Mouse (Mus musculus): ENCODE results near the gene Olfr672.
"Not testable (repeated sequence)": the region's sequence is repeated elsewhere in the genome, so short reads cannot be mapped to it uniquely, and the experiment has no call there.

Olfr672 gene

DNA sequence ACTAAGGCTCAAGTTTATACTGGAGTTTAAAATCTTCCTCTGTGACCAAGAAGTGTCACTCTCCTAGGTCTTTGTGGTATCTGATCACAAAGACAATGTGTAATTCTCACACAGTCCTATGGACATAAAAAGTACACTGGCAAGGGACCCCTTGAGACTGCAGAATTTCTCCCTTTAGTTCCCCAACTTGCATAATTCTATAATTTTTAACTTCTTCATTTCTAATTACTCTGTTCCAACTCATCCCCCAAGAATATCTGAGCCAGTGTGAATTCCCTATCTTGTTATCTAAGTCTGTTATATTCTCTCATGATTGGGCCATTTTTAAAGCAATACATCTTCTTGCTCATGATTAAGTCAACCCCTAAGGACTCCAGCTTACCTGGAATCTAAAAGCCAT, at the start of gene Olfr672:
Gene Olfr672 (minus strand): TSS at position 101 of the 400 bp plus-strand sequence.
- no peak for DNase-seq

DNA sequence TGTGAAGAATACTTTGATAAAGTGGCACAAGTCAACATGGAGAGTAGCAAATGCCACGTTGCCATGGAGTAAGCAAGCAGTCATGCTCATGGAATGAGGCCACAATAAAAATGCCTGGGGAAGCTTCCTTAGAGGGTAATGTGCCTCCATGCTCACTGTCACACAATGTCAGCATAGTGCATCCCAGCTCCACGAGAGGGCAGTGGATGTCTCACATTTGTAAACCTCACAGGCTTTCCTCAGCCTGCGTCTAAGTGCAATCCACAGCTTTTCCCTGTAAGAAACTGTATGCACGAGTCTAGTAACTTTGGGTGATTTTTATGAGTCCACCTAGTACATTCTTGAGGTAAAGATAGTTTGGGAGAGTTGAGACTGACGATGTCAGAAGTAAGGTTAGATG, 32.0 kb upstream of the Olfr672 start:
- DNase-seq, result not testable (repeated sequence)

DNA sequence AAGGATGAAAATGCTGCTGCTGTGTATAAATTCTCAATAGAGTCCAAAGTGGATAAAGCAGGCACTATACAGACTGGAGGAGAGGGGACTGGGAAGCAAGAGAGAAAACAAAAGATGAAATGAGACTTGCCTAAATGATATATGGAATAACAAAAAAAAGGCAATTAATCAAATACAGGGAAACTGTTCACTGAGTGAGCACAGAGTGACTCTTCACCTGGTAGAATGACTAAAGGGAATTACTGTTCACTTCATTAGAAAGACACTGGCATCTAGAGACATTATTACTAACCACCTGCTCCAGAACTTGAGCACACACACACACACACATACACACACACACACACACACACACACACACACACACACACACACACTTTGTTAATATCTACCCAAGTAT, 30.6 kb upstream of the Olfr672 start, which contains the start of gene Olfr676:
Gene Olfr676 (plus strand): TSS at position 301 of the 400 bp plus-strand sequence.
- DNase-seq, result no peak

DNA sequence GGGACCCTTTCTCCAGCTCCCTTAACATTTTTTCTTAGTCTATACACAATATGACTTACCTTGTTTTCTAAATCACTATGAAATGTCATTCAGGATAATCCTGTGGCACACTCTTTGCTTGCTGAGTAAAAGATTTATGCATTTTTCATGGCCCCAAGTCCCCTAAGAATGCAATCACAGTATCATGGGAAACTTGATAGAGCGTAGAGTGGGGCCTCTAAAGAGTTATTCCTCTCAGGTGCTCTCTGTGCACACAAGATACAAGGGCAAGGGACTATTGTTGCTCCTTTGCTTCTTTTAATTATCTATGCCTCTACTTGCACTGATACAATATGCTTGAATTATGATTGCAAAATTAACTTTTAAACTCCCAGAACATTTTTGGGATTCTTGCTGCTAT, 26.5 kb upstream of the Olfr672 start, which contains the start of gene Olfr675:
Gene Olfr675 (minus strand): TSS at position 101 of the 400 bp plus-strand sequence.
- no peak for DNase-seq

DNA sequence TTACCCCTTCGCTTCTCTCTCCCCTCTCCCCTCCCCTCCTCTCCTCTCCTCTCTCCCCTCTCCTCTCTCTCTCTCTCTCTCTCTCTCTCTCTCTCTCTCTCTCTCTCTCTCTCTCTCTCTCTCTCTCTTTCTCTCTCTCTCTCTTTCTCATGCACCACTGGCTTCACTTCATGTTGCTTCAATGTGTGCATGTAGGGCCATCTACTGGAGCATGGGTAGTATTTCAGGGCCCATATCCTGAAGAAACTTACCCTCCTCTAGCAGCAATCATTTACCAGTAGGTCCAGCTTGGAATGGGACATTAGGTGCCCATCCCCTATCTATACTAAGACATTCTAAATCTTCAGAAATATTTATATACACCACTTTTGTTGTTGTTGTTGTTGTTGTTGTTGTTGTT, 20.7 kb upstream of the Olfr672 start:
- DNase-seq, result no peak

DNA sequence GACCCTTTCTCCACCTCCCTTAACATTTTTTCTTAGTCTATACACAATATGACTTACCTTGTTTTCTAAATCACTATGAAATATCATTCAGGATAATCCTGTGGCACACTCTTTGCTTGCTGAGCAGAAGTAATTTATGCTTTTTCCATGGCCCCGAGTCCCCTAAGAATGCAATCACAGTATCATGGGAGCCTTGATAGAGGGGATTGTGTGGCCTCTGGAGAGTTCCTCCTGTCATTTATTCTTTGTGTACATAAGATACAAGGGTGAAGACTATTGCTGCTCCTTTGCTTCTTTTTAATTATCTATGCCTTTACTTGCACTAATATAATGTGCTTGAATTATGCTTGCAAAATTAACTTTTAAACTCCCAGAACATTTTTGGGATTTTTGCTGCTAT, 22.8 kb downstream of the Olfr672 start, which contains the start of gene Olfr671:
Gene Olfr671 (minus strand): TSS at position 101 of the 400 bp plus-strand sequence.
- no peak for DNase-seq

DNA sequence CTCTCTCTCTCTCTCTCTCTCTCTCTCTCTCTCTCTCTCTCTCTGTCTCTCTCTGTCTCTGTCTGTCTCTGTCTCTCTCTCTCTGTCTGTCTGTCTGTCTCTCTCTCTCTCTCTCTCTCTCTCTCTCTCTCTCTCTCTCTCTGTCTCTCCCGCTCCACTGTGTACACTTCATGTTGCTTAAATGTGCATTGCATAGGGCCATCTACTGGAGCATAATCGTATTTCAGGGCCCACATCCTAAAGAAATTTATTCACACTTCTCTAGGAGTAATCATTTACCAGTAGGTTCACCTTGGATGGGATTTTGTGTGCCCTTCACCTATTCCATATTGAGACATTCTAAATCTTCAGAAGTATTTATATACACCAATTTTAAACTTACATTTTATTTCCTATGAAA, 29.3 kb downstream of the Olfr672 start:
- DNase-seq, result not testable (repeated sequence)

DNA sequence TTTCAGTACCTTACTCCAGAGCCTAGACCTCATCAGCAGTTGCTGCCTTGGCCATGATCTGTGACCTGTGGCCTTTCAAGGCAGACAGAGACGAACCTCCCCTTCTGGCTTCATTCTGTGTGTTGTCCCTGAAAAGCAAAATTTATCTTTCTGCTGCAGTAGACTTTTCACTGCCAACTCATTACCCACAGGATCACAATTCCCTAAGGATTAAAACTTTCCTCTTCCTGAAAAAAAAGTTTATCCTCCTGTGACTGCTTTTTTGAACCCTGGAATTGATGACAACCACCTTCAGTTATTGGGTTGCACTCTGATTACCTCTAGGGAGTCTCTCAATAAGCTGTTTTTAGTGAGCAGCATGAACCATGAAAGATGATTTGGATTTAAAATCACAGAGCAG, 39.3 kb downstream of the Olfr672 start, which contains the start of gene Olfr670:
Gene Olfr670 (minus strand): TSS at position 101 of the 400 bp plus-strand sequence.
- no peak for DNase-seq

DNA sequence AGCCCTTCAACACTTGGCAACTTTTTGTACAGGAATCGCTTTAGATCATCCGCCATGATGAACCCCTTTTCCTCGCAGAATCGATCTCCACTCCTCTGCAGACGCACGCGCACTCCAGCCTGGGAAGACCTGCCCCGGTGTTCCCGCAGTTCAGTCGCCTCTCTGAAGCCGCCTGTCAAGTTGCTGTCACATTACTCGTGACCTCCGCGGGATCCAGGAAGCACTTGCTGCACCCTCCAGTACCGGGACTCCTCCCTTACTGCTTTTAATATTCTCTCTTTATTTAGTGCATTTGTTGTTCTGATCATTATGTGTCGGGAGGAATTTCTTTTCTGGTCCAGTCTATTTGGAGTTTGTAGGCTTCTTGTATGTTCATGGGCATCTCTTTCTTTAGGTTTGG, 51.6 kb downstream of the Olfr672 start:
- DNase-seq, result not testable (repeated sequence)

Measured in lung, postnatal 36 days (tissue).